Mouse (Mus musculus) heart, postnatal 25 days (tissue): ENCODE data around the gene Slc30a10. TPM values are rescaled to one million over a fixed set of nuclear protein-coding genes. Genes with fewer than 3 reads are reported as not detected.

Experiments used
- DNase-seq: peaks from one replicate; pipeline ENCODE4 v3.0.0; 2022; ENCODE audit warnings: low spot score
- intact Hi-C: fragments of 180-260 bp; cut with DNase I; formaldehyde crosslinking; loops from one replicate; pipeline ENCODE4 v1.15.1; 2025
- total RNA-seq, 2 experiments: library from RNA; stranded (reverse); gene quantifications; 2 replicates each; pipeline ENCODE4 v1.2.3; 2021

Slc30a10 gene
- total RNA-seq, 2 experiments from 2014 or later: not detected

DNA sequence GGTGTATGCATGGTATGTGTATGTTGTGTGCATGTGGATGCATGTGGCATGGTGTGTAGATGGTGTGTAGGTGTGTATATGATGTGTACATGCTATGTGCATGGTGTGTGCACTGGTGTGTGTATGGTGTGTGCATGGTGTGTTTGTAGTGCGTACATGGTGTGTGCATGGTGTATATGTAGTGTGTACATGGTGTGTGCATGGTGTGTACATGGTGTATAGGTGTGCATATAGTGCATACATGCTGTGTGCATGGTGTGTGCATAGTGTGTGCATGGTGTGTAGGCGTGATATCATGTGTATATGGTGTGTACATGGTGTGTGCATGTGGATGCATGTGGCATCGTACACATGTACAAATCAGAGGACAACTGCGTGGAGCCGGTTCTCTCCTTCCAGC is 56.7 kb downstream of the Slc30a10 start:
- intact Hi-C loops: no loop called here
- DNase-seq: no peak

- intact Hi-C loops: no loop called here
- DNase-seq: no peak
Observed at GRCm38 (mm10) chr1:185515526-185515979, 60.9 kb downstream of the Slc30a10 start.

DNA sequence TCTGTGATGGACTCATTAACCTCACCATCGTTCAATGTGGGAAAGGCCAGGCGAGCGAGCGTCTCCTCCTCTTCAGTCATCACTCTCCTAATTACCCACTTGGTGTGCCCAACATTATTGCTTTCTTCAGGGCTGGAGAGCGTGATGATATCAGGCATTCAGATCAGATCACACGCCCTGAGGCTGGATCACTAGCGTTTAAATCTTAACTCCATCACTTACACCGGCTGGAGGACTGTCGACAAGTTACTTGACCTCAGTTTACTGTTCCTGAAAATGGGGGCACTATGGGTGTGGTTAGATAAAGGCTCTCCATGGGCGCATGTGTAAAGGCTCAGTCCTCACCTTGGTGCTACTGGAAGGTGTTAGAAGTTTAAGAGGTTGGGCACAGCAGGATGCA is 61.4 kb downstream of the Slc30a10 start:
- intact Hi-C loops: no loop called here
- no peak for DNase-seq

- intact Hi-C loops: no loop called here
- no peak for DNase-seq
Observed at GRCm38 (mm10) chr1:185517566-185517965, 62.9 kb downstream of the Slc30a10 start.

Other genes with a start within 250 kb of the Slc30a10 start
- gene Iars2, start 125.5 kb upstream of the Slc30a10 start, total RNA-seq: 10 to 100 TPM; 70.8 to 73.1 TPM
- gene Bpnt1, start 122.7 kb upstream of the Slc30a10 start, total RNA-seq: 10 to 100 TPM; 25.5 to 32.6 TPM
- 10 to 100 TPM; 76.0 to 80.9 TPM for gene Eprs, start 91.8 kb upstream of the Slc30a10 start, total RNA-seq